Mouse (Mus musculus): ENCODE data around the gene Csnk1g1.

GRCm38 (mm10) chr9:66040801-66041200 lies 132.1 kb downstream of the Csnk1g1 start:
- TF ChIP-seq POLR2A (IDR thresholded peaks at IDR 0.05; ENCODE audit: borderline replicate concordance, extremely low read depth, insufficient read depth, insufficient read length, poor library complexity, severe bottlenecking) (no peak), CTCF (IDR thresholded peaks at IDR 0.05; ENCODE audit: borderline replicate concordance, extremely low read depth, insufficient read depth, insufficient read length) (no peak)
